Mouse (Mus musculus) cerebellum, adult 9-10 months (tissue): ENCODE measurements around the gene Senp6.
A peak's percentile ranks its signal among the peaks of the same experiment; 100 is the strongest.
"Not testable (repeated sequence)": the region's sequence is repeated elsewhere in the genome, so short reads cannot be mapped to it uniquely, and the experiment has no call there.

Experiments
- DNase-seq: peaks from one replicate; pipeline ENCODE4 v3.0.0; 2022

Gene Senp6

DNA sequence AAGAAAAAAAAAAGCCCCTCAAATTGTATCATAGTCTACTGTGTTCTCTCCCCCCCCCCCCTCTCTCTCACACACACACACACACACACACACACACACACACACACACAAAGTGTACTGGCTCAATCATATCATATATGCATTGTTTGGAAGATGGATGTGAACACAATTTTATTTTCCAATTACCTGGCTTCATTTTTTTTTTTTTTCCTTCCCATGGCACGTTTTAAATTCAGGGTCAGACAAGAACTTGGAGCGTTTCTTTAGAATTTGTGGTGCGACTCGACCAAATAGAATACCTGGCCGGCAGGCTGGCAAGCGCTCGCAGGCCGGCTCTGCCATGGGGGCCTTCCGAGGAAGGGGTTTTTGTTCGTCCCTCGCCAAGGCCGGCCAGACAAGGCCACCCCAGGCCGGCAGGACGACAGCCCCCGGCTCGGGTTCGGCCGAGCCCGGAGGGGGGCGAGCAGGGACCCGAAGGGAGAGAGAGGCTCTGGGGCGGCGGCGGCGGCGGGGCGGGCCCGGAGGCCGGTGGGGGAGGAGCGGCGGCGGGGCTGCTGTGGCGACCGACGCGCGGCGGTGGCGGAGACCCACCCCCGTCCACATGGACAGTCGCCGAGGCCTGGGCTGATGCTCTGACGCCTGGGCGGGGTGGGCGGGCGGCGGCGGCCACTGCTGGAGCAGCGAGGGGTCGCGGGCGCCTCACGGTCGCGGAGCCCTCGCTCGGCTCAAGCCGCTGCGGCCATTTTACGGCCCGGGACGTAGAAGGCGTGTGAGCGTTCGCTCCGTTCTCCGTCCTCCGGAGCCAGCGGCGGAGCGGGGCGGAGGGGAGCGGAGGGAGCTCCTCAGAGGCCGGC lies at the start of gene Senp6:
Gene Senp6 (plus strand): TSS at position 537 of the 854 bp plus-strand sequence.
- peak; percentile 59 for DNase-seq

DNA sequence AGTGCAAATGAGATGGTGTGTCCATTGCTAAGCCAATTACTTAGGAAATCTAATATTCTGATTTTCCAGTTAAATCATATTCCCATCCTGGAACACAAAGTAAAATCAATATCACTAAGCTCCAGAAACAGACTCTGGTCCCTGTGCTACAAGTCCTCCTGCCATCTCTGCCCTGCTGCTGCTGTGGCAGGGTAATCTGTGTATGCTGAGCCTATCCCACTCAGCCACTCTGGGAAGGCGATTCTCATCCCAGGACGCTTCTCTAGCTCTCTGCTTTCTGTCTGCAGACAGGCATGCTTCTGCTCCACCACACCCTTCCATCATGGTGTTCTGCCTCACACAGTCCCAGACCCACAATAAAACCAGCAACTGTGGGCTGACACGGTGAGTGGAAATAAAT lies 46.3 kb upstream of the Senp6 start:
- no peak for DNase-seq

DNA sequence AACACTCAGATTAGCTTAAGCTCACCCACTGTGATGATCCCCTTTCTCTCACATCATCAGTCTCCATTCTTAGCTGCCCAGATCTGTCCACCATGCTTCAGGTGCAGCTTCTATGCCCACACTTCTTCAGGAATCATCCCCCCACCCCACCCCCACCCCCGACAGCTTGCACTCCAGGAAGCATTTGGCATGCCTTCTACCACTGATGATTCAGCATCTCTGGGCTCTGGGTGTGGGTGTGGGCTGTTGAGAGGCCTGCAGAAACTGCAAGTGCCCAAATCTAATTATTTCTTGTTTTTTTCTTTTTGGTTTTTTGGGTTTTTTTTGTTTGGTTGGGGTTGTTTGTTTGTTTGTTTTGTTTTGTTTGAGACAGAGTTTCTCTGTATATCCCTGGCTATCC lies 45.1 kb upstream of the Senp6 start:
- no peak for DNase-seq

DNA sequence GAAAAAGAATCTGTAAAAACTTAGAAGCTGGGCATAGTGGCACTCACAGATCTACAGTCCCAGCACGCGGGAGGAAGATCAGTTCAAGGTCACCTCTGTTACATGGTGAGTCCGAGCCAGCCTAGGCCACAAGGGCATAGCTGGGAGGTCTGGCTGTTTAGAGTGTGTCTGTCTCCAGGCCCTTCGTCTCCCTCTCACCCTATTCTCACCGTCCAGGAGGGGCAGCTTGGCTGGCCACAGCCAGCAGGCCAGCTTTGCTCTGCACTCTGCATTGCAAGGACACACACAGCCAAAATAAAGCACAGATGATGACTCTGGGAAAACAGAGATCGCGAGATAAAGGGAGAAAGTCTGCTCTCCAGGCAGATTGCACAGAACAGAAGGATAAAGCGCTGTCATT lies 43.9 kb upstream of the Senp6 start:
- DNase-seq, result no peak

DNA sequence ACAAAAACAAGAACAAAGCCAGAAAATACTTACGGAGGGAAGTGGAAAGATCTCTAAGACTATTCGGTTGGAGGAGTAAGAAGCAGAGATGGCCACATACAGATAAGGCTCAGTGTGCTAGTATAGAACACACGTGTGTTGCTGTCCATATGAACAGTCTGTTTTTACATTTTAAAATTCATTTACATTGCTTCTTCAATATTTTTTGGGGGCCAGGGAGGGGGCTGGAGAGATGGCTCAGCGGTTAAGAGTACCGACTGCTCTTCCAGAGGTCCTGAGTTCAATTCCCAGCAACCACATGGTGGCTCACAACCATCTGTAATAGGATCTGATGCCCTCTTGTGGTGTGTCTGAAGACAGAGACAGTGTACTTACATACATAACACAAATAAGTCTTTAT lies 41.4 kb upstream of the Senp6 start:
- not testable (repeated sequence) for DNase-seq

DNA sequence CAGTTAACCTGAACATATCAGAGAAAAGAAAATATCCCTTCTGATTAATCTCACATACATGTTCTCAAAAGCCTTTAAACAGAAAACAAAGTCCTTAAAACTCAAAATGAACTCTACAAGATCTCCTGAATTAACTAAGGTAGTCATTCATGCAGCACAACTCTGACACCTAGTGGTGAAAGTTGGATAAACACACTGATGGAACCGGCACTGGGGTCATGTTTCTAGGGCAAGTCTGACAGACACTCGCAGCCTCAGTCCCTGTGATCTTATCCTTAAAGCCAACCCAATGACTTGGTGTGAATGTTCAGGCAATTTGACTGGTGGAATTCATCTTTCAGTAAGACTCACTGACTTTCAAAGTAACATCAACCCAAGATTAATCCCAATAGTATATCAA lies 40.7 kb upstream of the Senp6 start:
- peak; percentile 49 for DNase-seq

DNA sequence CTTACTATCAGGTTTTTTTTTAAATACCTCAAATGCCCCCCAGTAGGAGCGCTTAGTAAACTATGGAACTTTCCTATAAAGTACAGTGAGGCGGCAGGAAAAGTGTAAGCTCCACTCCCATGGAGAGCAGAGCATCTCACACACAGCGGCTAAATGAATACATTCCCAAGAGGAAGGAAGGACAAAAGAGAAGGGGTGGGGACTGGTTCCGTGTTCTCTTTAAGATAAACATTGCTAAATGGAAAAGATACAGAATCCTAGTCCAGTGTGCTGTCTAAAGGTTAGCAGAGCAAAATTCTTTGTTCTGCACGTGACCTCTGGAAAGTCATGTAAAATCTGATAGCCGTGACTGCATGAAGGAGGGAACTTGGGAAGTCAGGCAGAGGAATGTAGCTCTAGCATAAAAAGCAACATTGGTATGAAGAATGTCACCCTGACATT lies 40.1 kb upstream of the Senp6 start:
- DNase-seq, result no peak

DNA sequence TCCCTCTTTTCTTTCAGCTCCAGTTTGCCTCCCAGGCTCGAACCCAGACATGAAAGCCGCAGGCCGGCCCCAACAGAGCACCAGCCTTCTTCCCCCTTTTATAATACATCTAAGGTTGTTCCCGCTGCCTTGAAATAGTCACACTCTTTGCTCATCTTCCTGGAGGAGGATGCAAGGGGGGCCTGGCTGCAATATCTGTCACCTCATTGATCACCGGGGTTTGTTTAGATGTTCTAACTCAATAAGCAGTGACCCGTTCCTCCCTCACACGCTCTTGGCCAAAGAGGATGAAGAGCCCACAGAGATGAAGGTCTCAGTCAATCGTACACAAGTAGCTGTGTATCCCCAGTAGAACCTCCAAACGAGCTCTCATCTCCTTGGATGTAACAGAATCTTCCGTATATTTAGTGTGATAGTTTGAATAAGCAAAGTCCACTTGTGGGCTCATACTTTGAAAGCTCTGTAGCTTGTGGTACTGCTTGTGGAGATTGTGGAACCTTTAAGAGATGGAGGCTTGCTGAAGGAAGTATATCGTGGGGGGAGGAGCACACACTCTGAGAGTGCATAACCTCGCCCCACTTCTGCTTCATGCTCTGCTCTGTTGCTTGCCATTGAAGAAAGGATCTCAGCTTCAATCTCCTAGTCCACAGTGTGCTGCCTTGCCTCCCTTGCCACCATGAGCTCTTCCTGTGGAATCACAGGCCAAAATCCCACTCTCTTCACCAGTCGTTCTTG lies 29.3 kb upstream of the Senp6 start:
- no peak for DNase-seq

DNA sequence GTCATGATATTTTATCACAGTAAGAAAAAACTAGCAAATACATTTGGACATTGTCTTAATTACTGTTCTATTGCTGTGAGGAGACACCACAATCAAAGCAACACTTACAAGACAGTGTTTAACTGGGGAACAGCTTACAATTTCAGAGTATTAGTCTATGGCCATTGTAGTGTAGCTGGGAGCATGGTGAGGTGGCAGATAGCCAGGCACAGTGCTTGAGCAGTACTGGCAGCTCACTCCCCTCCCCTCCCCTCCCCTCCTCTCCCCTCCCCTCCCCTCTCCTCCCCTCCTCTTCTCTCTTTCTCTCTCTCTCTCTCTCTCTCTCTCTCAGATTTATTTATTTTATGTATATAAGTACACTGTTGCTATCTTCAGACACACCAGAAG lies 28.7 kb upstream of the Senp6 start:
- DNase-seq, result no peak

DNA sequence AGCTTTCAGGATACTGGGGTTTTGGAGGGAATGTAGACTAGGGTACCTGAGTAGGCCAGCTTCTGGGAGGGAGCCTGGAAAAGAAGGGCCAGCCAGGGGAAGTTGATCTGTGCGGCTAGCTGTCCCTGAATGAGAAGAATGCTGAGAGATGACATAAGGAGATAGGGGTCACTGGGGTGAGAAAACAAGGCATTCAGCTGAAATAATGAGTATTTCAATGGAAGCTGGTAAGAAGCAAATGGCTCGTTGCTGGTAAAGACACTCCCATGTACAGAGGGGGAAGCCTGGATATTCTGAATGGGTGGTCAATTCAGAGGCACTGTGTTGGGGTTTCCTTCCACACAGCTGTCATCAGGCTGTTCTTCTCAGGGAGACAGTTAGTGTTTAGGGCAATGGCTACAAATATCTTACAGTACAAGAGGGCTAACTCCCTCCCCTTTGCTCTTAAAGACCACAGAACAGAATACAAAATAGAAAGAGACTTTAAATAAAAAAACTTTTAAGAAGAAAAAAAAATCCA lies 27.3 kb upstream of the Senp6 start:
- no peak for DNase-seq

DNA sequence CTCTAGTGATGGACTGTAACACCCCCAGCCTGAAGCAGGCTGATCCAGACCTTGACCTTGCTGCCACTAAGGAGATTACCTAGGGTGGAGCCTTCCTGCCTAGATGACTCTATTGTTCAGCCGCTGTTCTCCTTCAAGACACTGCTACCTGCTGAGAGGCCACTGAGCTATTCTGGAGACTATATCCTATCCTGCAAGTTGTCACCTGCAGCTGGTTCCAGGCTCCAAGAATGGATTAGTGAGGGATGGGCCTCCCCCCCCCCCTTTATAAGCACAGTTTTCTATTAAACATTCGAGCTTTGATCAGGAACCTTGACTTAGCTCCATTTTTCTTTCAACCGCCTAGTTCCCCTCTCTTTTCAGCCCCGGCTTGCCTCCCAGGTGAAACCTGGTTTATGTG lies 22.4 kb upstream of the Senp6 start:
- not testable (repeated sequence) for DNase-seq

DNA sequence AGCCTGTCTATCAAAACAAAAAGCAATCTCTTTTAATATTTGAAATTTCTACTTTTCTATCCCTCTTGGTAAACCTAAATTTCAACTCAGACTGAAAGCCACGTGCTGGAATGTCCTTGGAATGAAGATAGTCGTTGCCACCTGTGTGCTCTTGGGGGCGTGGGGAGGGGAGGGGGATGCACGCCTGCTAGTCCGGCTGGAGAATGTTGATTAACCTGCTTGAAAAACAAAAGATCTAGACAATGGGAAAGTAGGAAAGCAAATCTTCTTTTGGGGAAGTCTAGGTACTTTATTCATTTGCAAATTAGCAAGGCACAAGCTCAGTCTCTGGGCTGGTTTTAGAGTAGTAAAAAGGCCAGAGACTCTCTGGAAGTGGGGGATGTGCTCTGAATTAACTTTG lies 17.4 kb upstream of the Senp6 start:
- DNase-seq, result not testable (repeated sequence)

DNA sequence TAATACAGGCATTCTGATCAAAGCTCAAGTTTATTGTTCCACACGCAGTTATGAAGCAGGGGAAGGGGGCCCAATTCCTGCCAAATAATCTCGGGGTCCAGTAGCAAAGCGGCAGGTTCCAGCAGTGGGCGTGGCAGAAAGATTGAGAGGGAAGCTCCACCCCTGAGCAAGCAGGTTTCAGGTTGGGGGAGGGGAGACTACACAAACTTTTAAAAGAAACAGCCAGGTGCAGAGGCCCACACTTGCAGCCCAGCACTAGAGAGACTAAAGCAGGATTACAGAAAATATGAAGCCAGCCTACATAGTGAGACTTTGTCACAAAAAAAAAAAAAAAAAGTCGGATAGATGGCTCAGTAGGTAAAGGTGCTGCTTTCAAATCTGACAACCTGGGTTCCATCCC lies 13.8 kb upstream of the Senp6 start:
- no peak for DNase-seq

DNA sequence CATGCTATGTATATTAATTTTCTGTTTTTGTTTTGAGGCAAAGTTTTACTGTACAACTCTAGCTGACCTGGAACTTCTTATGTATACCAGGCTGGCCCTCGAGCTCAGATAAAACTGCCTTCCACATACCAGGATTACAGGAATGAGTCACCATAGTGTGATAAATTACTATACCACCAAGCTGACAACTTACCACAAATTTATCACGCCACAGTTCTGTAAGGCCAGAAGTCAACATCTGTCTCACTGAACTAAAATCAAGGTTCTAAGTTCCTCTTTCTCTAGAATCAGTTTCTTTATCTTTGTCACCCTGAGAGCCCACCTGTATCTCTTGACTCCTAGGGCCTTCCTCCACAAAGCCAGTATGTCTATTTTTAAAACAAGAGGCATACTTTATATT lies 9.0 kb upstream of the Senp6 start:
- DNase-seq, result no peak

DNA sequence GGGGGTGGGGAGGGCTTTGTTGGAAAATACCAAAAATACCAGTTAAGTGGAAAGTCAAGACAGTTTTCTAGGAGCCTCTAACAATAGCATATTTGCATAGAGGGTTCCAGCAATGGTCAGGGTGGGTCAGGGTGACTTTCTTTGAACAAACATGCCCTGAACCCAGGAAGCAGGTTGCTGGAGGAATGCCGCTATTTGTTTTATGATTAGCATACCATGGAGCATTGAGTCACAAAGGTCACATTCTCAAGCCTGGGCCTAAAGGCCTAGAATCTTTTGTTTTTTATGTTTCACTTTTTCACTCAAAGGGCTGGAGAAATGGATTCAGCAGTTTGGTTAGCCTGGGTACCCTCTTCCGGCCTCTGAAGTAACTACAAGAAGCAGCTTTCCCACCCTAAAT lies 1.2 kb upstream of the Senp6 start:
- not testable (repeated sequence) for DNase-seq

DNA sequence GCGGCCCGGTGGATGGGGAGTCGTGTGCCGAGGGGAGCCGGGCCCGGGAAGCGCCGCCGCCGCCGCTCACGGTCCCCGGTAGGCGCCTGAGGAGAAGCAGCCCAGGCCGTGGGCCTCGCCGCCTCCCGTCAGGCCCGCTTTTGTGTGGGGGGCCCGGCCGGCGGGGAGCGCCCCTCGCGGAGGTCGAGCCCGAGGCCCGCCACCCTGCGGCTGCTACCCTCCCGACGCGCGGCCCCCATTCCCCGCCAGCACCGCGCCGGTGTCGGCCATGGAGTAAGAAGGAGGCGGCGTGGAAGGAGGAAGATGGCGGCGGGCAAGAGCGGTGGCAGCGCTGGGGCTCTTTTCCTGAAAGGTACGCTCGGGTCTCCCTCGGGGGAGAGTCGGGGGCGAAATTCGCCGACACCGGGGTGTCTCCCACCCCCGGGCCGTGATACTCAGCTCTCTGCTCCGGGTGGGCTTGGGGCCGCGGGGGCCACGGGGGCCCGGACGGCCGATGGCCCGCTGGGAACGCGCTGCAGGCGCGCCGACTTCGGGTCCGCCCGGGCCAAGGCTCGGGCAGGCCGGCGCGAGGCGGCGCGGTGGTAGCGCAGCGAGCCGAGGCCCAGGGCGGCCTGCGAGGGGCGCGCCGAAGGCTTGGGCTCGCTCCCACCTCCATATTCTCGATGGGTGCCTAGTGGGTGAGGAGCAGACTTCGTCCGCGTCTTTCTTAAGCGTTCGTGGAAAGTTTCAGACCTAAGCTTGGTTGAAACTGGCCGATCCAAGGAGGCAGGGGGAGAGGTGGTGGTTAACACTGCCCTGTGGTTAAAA lies 721 bp downstream of the Senp6 start:
- DNase-seq, result peak; percentile 62

DNA sequence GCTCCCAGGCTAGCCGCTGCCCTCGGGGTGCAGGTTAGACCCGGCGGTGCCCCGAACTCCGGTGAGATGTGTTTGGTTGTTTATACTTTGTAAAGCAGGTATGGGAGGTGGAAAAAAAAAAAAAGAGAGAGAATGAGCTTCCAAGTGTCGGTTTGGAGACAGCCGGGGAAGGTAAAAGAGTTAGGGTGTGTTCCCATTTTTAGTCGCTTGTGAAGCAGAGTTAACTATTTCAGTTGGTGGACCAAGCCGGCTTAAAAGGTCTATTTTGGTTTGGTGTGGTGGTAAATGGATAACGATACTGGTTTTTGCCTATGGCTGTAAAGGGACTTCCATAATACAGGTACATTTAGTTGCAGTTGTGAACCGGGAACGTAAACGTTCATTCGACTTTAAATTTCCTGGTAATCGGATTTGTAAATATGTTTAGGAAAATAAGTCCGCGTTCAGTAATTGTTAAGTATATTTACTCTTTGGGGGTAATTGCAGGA lies 1.4 kb downstream of the Senp6 start:
- no peak for DNase-seq

DNA sequence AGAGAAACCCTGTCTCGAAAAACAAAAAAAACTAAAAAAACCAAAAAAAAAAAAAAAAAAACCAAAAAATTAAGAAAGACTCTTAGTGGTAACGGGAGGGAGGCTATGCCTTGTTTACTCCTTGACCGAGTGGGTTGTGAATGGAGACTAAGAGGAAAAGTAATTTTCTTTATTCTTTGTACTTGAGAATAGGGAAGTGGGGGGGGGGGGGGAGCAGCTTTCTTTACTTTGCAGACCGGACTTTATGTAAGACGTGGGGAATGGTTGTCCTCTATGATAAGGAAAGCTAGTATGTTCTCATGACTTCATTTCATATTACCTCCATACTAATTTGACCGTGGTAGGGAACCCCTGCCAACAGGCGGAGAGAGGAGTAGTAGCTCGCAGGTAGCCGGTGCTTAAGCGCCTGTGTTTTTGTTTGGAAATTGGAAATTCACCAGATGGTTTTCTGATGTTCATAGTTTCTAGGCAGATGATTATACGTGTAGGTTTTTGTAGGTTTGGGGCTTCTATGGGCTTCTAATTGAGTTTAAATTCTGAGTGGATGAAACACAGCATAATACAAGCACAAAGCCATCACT lies 2.1 kb downstream of the Senp6 start:
- DNase-seq, result peak; percentile 15

DNA sequence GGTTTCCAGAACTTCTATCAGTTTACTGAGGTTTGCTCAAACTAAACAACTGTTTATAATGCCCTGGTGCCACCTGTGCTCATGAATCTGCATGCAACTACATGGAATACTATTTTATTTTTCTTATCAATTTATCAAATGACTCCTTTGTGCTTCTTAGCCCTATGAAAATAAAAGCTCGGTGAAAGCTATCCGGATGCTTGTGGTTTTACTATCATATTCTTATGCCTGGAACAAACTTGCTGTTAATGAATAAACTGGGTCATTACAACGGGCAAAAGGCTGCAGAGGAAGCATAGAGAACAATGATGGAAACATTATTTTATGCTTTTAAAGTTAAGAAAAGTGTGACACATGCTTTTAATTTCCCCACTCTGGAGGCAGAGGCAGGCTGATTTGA lies 3.3 kb downstream of the Senp6 start:
- DNase-seq, result peak; percentile 1

DNA sequence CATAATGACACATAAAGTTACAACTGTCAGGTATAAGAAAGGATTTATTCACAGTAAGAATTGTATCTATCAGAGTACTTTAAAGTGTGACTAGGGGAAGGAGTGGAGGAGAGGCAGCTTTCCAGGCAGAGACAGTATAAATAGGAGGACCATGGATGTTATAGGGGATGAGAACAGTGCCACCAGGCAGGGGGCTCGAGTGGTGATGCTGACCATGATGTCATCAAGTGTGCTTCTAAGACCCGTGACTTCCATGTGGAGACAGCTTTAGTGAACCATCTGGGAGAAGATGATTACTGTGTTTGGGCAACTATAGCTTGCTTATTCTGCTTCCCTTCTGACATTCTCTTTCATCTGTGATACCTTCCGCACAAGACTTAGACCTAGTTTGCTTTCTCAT lies 4.9 kb downstream of the Senp6 start:
- no peak for DNase-seq

DNA sequence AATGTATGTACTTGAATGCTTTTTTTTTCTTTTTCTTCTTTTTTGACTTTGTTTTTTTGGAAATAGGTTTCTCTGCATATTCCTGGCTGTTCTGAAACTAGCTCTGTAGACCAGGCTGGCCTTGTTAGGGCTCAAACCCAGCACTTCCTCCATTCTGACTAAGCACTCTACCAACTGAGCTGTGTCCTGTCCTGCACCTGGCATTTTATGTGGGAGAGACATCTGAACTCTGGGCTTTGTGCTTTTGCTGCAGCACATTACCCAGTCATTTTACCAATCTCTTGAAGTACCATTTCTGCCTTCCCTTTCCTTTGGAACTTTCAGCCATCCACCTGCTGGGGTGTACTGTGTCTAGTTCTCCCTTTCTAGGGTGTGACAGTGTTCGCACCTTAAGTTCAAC lies 7.4 kb downstream of the Senp6 start:
- no peak for DNase-seq

DNA sequence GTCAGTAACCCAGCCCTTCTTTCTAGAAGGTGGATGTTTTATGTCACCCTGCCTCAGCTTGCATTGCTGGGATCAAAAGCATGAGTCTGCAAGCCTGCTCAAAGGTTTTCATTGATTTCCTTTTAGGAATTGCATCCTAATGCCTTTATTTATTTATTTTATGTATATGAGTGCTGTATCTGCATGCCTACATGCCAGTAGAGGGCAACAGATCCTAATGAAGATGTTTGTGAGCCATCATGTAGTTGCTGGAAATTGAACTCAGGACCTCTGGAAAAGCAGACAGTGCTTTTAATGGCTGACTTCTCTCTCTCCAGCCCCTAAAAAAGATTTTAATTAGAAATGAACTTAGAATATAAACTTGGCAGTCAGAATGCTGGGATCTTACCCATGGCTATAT lies 8.2 kb downstream of the Senp6 start:
- no peak for DNase-seq

DNA sequence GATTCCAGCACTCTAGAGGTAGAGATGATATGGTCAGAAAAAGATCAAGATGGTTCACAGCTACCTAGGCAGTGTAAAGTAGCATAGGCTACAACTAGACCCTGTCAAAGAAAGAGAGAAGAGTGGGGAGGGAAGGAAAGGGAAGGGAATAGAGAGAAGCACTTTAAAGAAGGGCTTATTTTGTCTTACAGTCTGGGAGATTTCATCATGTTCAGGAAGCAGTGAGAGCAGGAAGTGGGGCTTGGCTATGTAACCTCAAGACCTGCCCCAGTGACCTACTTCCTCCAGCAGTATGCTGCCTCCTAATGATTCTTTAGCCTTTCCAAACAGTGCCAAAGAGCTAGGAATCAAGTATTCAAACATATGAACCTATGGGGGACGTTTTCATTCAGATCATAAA lies 14.2 kb downstream of the Senp6 start:
- no peak for DNase-seq
